In genomic region chr14:40938380-40938987, GRCm38 (mm10) we compare ENCODE assay signal across 29 mouse cellular contexts. TPM values are rescaled to one million over a fixed set of nuclear protein-coding genes. Genes with fewer than 3 reads are reported as not detected.
DNase-seq lines count a peak whose midpoint lies in the region; ATAC-seq and TF ChIP-seq lines count a peak whose summit lies in the region.
"Had no signal": no experiment of that assay in that cellular context is flagged by ENCODE, and none has a peak within 500 bp of the region (broad histone marks: within the 10 kb centered on the region; RNA-seq: fewer than 3 reads in every experiment).

No protein-coding gene starts in this region.

- DNase-seq in forebrain, postnatal 0 days, result no peak
- DNase-seq in limb, embryonic 10.5 days (ENCODE audit: low spot score), result no peak
- DNase-seq in urinary bladder, postnatal 36 days (ENCODE audit: low spot score in 2 of 2), result no peak
- no peak for DNase-seq in midbrain, postnatal 0 days (ENCODE audit: low spot score)
- DNase-seq in thymus, postnatal 4 days, result no peak
- DNase-seq: adrenal gland, adult 8-10 months; cerebellum, adult 8-10 months; cerebellum, postnatal 25 days; gastrocnemius, postnatal 10 days; kidney, adult 8-10 months; layer of hippocampus, adult 9-11 months; liver, postnatal 0 days; lung, postnatal 36 days; right cerebral cortex, postnatal 25 days; thymus, postnatal 14 days had no signal

- WGBS in forebrain, embryonic 13.5 days, result 82% methylated on average over 11 of the region's 11 CpGs
- 73% methylated on average over 11 of the region's 11 CpGs for WGBS in forebrain, postnatal 0 days
- WGBS in limb, embryonic 13.5 days, result 68% methylated on average over 11 of the region's 11 CpGs
- 90% methylated on average over 11 of the region's 11 CpGs for WGBS in limb, embryonic 10.5 days
- 80% methylated on average over 11 of the region's 11 CpGs for WGBS in midbrain, postnatal 0 days

- H3K4me3 ChIP-seq in forebrain, embryonic 13.5 days, result no peak overlapping the region
- H3K4me3 ChIP-seq in forebrain, postnatal 0 days (ENCODE audit: low read depth, low read length), result no peak overlapping the region
- H3K4me3 ChIP-seq in limb, embryonic 13.5 days, result no peak overlapping the region
- no peak overlapping the region for H3K4me3 ChIP-seq in limb, embryonic 10.5 days
- no peak overlapping the region for H3K4me3 ChIP-seq in midbrain, postnatal 0 days (ENCODE audit: low read depth, low read length)
- H3K4me3 ChIP-seq: embryonic facial prominence, embryonic 10.5 days; embryonic facial prominence, embryonic 15.5 days; heart, embryonic 10.5 days; heart, embryonic 15.5 days; limb, embryonic 12.5 days; liver, embryonic 12.5 days; midbrain, embryonic 12.5 days had no signal

- H3K9me3 ChIP-seq in forebrain, embryonic 13.5 days (replicated peaks), result no peaks in the 10 kb centered on the region
- H3K9me3 ChIP-seq in forebrain, postnatal 0 days (ENCODE audit: low read length), result no peaks in the 10 kb centered on the region
- no peaks in the 10 kb centered on the region for H3K9me3 ChIP-seq in limb, embryonic 13.5 days
- no peaks in the 10 kb centered on the region for H3K9me3 ChIP-seq in limb, embryonic 10.5 days (replicated peaks)
- H3K9me3 ChIP-seq in midbrain, postnatal 0 days (ENCODE audit: low read length), result no peaks in the 10 kb centered on the region
- H3K9me3 ChIP-seq: embryonic facial prominence, embryonic 10.5 days; embryonic facial prominence, embryonic 15.5 days; heart, embryonic 10.5 days; heart, embryonic 15.5 days; limb, embryonic 12.5 days; liver, embryonic 12.5 days; megakaryocyte, embryonic 14.5 days; midbrain, embryonic 12.5 days had no signal

- peak overlapping the region; percentile 35 for H3K27ac ChIP-seq in forebrain, embryonic 13.5 days
- H3K27ac ChIP-seq in forebrain, postnatal 0 days (ENCODE audit: low read depth, low read length), result no peak overlapping the region
- no peak overlapping the region for H3K27ac ChIP-seq in limb, embryonic 13.5 days
- no peak overlapping the region for H3K27ac ChIP-seq in limb, embryonic 10.5 days
- no peak overlapping the region for H3K27ac ChIP-seq in midbrain, postnatal 0 days (ENCODE audit: low read depth, low read length)
- H3K27ac ChIP-seq: embryonic facial prominence, embryonic 10.5 days; embryonic facial prominence, embryonic 15.5 days; heart, embryonic 10.5 days; heart, embryonic 15.5 days; kidney, postnatal 0 days; limb, embryonic 12.5 days; liver, embryonic 12.5 days; midbrain, embryonic 12.5 days had no signal

- H3K27me3 ChIP-seq in forebrain, embryonic 13.5 days, result no peaks in the 10 kb centered on the region
- no peaks in the 10 kb centered on the region for H3K27me3 ChIP-seq in forebrain, postnatal 0 days (ENCODE audit: insufficient read depth, low read length)
- no peaks in the 10 kb centered on the region for H3K27me3 ChIP-seq in limb, embryonic 13.5 days
- H3K27me3 ChIP-seq in limb, embryonic 10.5 days (ENCODE audit: low read depth, poor library complexity, severe bottlenecking), result no peaks in the 10 kb centered on the region
- H3K27me3 ChIP-seq in midbrain, postnatal 0 days (ENCODE audit: insufficient read depth, low read length), result no peaks in the 10 kb centered on the region
- H3K27me3 ChIP-seq: embryonic facial prominence, embryonic 15.5 days; heart, embryonic 15.5 days; limb, embryonic 12.5 days; liver, embryonic 12.5 days; megakaryocyte, embryonic 14.5 days; midbrain, embryonic 12.5 days had no signal

- H3K9ac ChIP-seq in forebrain, embryonic 13.5 days, result no peak overlapping the region
- H3K9ac ChIP-seq in forebrain, postnatal 0 days, result no peak overlapping the region
- H3K9ac ChIP-seq in limb, embryonic 13.5 days, result no peak overlapping the region
- no peak overlapping the region for H3K9ac ChIP-seq in midbrain, postnatal 0 days (replicated peaks; ENCODE audit: low read length, poor library complexity, severe bottlenecking)
- H3K9ac ChIP-seq: embryonic facial prominence, embryonic 15.5 days; heart, embryonic 15.5 days; limb, embryonic 12.5 days; liver, embryonic 12.5 days; liver, postnatal 0 days; midbrain, embryonic 12.5 days had no signal

- no peak overlapping the region for H3K4me2 ChIP-seq in forebrain, embryonic 13.5 days
- H3K4me2 ChIP-seq in forebrain, postnatal 0 days (ENCODE audit: low read depth), result no peak overlapping the region
- H3K4me2 ChIP-seq in limb, embryonic 13.5 days (replicated peaks), result no peak overlapping the region
- no peak overlapping the region for H3K4me2 ChIP-seq in midbrain, postnatal 0 days (ENCODE audit: low read depth, low read length, poor library complexity, severe bottlenecking)
- H3K4me2 ChIP-seq: embryonic facial prominence, embryonic 15.5 days; heart, embryonic 15.5 days; limb, embryonic 12.5 days; liver, embryonic 12.5 days; midbrain, embryonic 12.5 days had no signal

- no peak for TF ChIP-seq CTCF in forebrain, postnatal 0 days (IDR thresholded peaks at IDR 0.05; ENCODE audit: low read depth)
- no peak for TF ChIP-seq CTCF in midbrain, postnatal 0 days (IDR thresholded peaks at IDR 0.05)

- H3K36me3 ChIP-seq in forebrain, embryonic 13.5 days (ENCODE audit: poor library complexity, severe bottlenecking), result peaks cover 5% of the 10 kb centered on the region; the same call in 1 of the 2 replicates
- no peaks in the 10 kb centered on the region for H3K36me3 ChIP-seq in forebrain, postnatal 0 days (ENCODE audit: insufficient read depth)
- H3K36me3 ChIP-seq in limb, embryonic 13.5 days, result peaks cover under 1% of the 10 kb centered on the region; the same call in 1 of the 2 replicates
- H3K36me3 ChIP-seq in limb, embryonic 10.5 days, result peaks cover 5% of the 10 kb centered on the region
- H3K36me3 ChIP-seq in midbrain, postnatal 0 days (ENCODE audit: insufficient read depth, low read length), result no peaks in the 10 kb centered on the region
- H3K36me3 ChIP-seq: embryonic facial prominence, embryonic 15.5 days; heart, embryonic 10.5 days; heart, embryonic 15.5 days; limb, embryonic 12.5 days; midbrain, embryonic 12.5 days had no signal

- peaks cover 6% of the 10 kb centered on the region; the same call in 1 of the 2 replicates for H3K4me1 ChIP-seq in forebrain, embryonic 13.5 days
- no peaks in the 10 kb centered on the region for H3K4me1 ChIP-seq in forebrain, postnatal 0 days (ENCODE audit: insufficient read depth)
- H3K4me1 ChIP-seq in limb, embryonic 13.5 days, result 0 out of 2 replicates have a peak, but pooled peaks cover 8% of the 10 kb centered on the region
- peaks cover 5% of the 10 kb centered on the region; the same call in 1 of the 2 replicates for H3K4me1 ChIP-seq in limb, embryonic 10.5 days
- no peaks in the 10 kb centered on the region for H3K4me1 ChIP-seq in midbrain, postnatal 0 days (ENCODE audit: insufficient read depth, low read length)

- ATAC-seq in forebrain, embryonic 13.5 days, result peak; percentile 63
- ATAC-seq in forebrain, postnatal 0 days, result no peak
- peak; percentile 66 for ATAC-seq in limb, embryonic 13.5 days (ENCODE audit: low FRiP score, low read depth)
- ATAC-seq in inflammation-experienced regulatory T-cells, adult 6 months, result peak; percentile 51
- ATAC-seq in midbrain, postnatal 0 days (ENCODE audit: low FRiP score), result no peak
- ATAC-seq: hindbrain, embryonic 16.5 days; intestine, embryonic 16.5 days; liver, embryonic 12.5 days; liver, postnatal 0 days had no signal

RNA-seq across cellular contexts. Expression of gene Tspan14, which starts 28.1 kb away (rescaled TPM):
- polyA plus RNA-seq in forebrain, embryonic 13.5 days (2015; fragmentation: Nextera tagmentation; extraction: Ambion mirVana), result 84.1 and 88.2 TPM in 2 replicates
- 42.2 and 43.8 TPM in 2 replicates for total RNA-seq in forebrain, postnatal 0 days (2014; rRNA removed)
- 37.8 and 43.1 TPM in 2 replicates for polyA plus RNA-seq in forebrain, postnatal 0 days (2015; fragmentation: Nextera tagmentation; extraction: Ambion mirVana)
- 68.4 and 68.7 TPM in 2 replicates for polyA plus RNA-seq in limb, embryonic 13.5 days (2015; fragmentation: Nextera tagmentation; extraction: Ambion mirVana)
- polyA plus RNA-seq in limb, embryonic 10.5 days (2016; fragmentation: Nextera tagmentation; extraction: Ambion mirVana), result 75.3 and 77.6 TPM in 2 replicates
- 10 to 100 TPM; 52.1 to 82.3 (median 65.1) TPM for polyA plus RNA-seq in inflammation-experienced regulatory T-cells, adult 6 months (2017; shearing (Covaris generic))
- total RNA-seq in midbrain, postnatal 0 days (2014; rRNA removed), result 31.2 and 31.8 TPM in 2 replicates
- polyA plus RNA-seq in midbrain, postnatal 0 days (2015; fragmentation: Nextera tagmentation; extraction: Ambion mirVana), result 28.3 and 31.3 TPM in 2 replicates

RNA-seq across cellular contexts. Expression of gene Sh2d4b, which starts 45.4 kb away (rescaled TPM):
- 2.3 and 2.4 TPM in 2 replicates for polyA plus RNA-seq in forebrain, embryonic 13.5 days (2015; fragmentation: Nextera tagmentation; extraction: Ambion mirVana)
- 3.9 and 8.5 TPM in 2 replicates for total RNA-seq in forebrain, postnatal 0 days (2014; rRNA removed)
- 0.53 and 0.98 TPM in 2 replicates for polyA plus RNA-seq in forebrain, postnatal 0 days (2015; fragmentation: Nextera tagmentation; extraction: Ambion mirVana)
- 0.34 and 0.67 TPM in 2 replicates for polyA plus RNA-seq in limb, embryonic 13.5 days (2015; fragmentation: Nextera tagmentation; extraction: Ambion mirVana)
- polyA plus RNA-seq in limb, embryonic 10.5 days (2016; fragmentation: Nextera tagmentation; extraction: Ambion mirVana), result 0.10 and 0.25 TPM in 2 replicates
- polyA plus RNA-seq in inflammation-experienced regulatory T-cells, adult 6 months (2017; shearing (Covaris generic)), result 1 to 10 TPM in 1 of 3 experiments, under 1 TPM in 2; 0.39 to 1.4 (median 0.71) TPM
- 3.0 and 3.7 TPM in 2 replicates for total RNA-seq in midbrain, postnatal 0 days (2014; rRNA removed)
- polyA plus RNA-seq in midbrain, postnatal 0 days (2015; fragmentation: Nextera tagmentation; extraction: Ambion mirVana), result 0.44 and 0.74 TPM in 2 replicates

Comparison
In these comparisons a context has a peak if more than half of its experiments do, and no peak if none do; other contexts are left out.
1. ATAC-seq: peak in forebrain, embryonic 13.5 days (single experiment), limb, embryonic 13.5 days (single experiment) and inflammation-experienced regulatory T-cells, adult 6 months (single experiment); none in forebrain, postnatal 0 days (single experiment) and midbrain, postnatal 0 days (single experiment).